Mouse (Mus musculus): ENCODE results near the gene Mdfi.

Gene Mdfi

DNA sequence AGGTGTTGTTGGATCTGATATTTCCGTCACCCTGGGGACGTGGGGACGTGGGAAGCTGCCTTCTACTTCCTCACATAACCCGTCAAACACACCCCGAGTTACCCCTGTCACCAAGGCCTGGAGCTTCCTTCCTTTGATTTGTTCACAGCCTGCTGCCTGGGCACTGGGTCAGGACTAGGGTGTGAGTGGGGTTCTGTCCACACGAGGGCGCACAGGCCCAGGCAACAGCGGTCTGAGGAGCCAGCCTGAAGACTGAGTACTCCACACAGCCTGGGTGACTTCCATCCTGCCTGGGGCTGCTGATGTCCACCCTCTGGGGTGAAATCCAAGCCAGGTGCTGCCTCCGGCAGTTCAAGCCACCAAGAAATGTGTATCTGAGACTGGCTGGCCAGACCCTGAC, 41.1 kb downstream of the Mdfi start:
- no peak for TF ChIP-seq GATA4 (IDR thresholded peaks at IDR 0.05; ENCODE audit: insufficient replicate concordance, low read length)

DNA sequence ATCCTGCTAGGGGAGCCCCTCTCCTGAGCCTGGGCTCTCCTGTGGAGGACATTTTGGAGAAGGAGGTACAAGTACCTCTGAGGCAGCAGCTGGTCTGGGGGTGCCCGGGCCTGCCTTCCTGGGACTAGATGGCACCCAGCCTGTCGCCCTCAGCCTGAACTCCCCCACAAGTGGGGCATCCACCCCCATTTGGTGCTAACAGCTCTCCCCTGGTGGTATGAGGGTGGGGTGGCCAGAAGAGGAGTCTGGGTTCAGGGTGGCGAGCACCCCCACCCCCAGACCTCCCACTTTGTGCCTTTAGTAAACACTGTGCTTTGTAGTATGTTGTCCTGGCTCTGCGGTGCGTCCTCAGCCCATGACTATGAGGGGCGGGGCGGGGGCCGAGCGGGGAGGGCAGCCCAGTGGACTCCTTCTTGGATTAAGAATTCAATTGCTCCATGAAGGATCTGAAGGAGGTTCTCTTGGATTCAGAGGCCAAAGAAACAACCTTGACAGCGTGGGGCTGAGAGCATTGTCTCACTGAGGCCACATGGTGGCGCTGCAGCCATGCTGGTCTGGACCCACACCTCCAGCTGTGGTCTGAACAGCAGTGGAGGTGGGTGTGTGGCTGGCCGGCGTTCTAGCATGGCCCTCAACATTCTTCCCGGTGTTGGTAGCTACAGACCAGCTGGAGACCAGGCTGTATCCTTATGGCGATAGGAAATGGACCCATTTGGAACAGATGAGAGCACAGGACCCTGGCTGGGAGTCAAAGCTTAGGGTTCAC, 42.2 kb downstream of the Mdfi start:
- TF ChIP-seq GATA4 (IDR thresholded peaks at IDR 0.05; ENCODE audit: insufficient replicate concordance, low read length): no peak

DNA sequence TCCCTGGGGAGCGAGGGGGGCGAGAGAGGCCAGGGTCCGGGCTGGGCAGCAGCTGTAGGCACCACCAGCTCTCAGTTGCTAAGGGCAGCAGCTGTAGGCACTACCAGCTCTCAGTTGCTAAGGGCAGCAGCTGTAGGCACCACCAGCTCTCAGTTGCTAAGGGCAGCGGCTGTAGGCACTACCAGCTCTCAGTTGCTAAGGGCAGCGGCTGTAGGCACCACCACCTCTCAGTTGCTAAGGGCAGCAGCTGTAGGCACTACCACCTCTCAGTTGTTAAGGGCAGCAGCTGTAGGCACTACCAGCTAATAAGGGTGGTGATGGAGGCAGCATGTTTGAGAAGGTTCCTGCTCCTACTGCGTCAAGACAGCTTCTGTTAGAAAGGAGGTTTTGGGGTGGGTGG, 45.5 kb downstream of the Mdfi start:
- TF ChIP-seq GATA4 (IDR thresholded peaks at IDR 0.05; ENCODE audit: insufficient replicate concordance, low read length): no peak

GRCm38 (mm10) chr17:47788306-47788705, 46.2 kb downstream of the Mdfi start:
- TF ChIP-seq GATA4 (IDR thresholded peaks at IDR 0.05; ENCODE audit: insufficient replicate concordance, low read length): no peak

- no peak for TF ChIP-seq GATA4 (IDR thresholded peaks at IDR 0.05; ENCODE audit: insufficient replicate concordance, low read length)
These were observed 46.9 kb downstream of the Mdfi start for GRCm38 (mm10) chr17:47787632-47788031.

DNA sequence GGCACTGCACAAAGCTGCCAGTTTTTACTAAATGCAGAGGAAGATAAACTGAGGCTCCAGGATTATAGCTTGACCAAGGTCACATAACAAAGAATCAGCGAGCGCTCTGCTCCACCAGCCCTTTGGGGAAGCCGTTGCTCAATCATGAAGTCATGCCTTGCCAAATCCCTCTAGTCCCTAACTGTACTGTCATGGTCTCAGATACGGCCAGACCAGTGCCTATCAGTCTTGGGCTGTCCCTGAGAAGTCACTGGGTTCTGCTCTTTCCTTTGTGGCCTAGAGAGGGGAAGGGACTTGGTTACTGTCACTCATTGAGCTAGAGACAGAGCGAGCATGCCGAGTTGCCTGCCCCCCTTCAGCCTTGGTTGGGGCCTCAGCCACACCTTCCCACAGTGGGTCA, 50.1 kb downstream of the Mdfi start:
- no peak for TF ChIP-seq GATA4 (IDR thresholded peaks at IDR 0.05; ENCODE audit: insufficient replicate concordance, low read length)

GRCm38 (mm10) chr17:47783445-47784223, 50.9 kb downstream of the Mdfi start:
- TF ChIP-seq GATA4 (IDR thresholded peaks at IDR 0.05; ENCODE audit: insufficient replicate concordance, low read length): no peak

GRCm38 (mm10) chr17:47782486-47782885, 52.0 kb downstream of the Mdfi start:
- TF ChIP-seq GATA4 (IDR thresholded peaks at IDR 0.05; ENCODE audit: insufficient replicate concordance, low read length): no peak

- no peak for TF ChIP-seq GATA4 (IDR thresholded peaks at IDR 0.05; ENCODE audit: insufficient replicate concordance, low read length)
These were observed 54.0 kb downstream of the Mdfi start for GRCm38 (mm10) chr17:47780470-47780869.

GRCm38 (mm10) chr17:47777141-47777540, 57.4 kb downstream of the Mdfi start:
- no peak for TF ChIP-seq GATA4 (IDR thresholded peaks at IDR 0.05; ENCODE audit: insufficient replicate concordance, low read length)

GRCm38 (mm10) chr17:47773604-47774003, 60.9 kb downstream of the Mdfi start:
- TF ChIP-seq GATA4 (IDR thresholded peaks at IDR 0.05; ENCODE audit: insufficient replicate concordance, low read length): no peak

DNA sequence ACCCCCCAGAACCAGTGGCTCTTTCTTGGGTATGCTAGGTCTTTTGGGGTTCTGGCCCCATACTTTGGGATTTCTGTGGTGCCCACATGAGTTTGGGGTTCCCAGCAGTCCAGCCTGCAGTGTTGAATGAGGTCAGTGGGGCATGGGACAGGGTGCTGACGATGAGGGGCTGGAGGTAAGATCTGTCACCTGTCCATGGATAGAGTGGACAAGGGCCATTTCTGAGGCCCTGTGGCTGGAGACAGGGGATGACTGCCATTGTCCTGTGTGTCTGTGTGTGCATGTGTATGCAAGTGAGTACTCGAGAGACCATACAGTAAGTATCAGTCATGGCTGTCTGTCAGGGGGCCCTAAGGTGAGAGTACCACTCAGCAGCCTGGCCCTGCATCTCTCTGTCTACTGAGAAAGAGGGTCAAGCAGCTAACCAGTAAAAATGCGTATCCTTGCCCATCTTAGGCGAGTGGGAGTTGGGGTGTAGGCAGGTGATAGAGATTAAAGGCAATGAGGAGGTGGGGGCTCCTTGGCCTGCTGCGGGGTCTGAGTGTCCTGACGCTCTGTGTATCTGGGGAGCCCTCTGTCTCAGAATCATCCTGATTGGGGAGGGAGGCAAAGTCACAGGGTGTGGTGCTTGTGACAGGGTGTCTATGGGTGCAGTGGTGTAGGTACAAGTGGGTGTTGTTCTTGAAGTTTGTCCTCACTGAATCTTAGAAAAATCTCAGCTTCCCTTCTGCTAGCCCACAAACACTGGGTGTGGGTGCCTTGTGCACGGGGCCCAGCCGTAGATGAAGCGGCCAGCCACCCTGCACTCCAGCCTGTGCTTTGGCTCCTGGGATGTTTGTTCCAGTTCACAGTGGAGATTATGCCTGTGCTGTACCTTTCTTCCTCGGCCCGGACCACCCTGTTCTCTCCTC, 64.8 kb downstream of the Mdfi start:
- TF ChIP-seq GATA4 (IDR thresholded peaks at IDR 0.05; ENCODE audit: insufficient replicate concordance, low read length): no peak

DNA sequence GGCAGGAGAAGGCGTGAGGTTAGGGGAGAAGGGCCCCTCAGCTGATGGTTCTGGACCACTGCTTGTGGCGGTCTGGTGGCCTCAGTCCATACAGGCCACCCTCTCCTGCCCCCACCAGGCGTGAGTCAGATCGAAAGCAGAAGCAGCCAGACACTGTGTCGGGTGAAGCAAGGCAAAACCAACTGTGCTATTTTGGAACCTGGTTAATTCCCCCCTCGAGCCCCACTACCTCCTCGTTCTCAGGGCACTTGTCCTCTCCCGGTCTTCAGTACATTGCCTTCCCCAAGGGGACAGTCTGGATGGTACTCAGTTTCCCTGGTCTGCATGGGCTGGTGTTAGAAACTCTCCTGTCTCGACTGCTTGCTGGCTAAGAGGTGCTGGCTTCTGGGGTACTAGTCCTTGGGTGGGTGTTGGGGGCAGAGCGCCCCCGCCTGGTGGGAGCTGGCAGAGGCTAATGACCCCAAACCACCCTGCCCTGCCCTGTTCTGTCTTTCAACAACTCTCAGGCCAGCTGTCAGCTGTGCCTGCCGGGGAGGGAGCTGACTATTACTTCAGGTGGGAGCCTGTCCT, 65.7 kb downstream of the Mdfi start:
- no peak for TF ChIP-seq GATA4 (IDR thresholded peaks at IDR 0.05; ENCODE audit: insufficient replicate concordance, low read length)

DNA sequence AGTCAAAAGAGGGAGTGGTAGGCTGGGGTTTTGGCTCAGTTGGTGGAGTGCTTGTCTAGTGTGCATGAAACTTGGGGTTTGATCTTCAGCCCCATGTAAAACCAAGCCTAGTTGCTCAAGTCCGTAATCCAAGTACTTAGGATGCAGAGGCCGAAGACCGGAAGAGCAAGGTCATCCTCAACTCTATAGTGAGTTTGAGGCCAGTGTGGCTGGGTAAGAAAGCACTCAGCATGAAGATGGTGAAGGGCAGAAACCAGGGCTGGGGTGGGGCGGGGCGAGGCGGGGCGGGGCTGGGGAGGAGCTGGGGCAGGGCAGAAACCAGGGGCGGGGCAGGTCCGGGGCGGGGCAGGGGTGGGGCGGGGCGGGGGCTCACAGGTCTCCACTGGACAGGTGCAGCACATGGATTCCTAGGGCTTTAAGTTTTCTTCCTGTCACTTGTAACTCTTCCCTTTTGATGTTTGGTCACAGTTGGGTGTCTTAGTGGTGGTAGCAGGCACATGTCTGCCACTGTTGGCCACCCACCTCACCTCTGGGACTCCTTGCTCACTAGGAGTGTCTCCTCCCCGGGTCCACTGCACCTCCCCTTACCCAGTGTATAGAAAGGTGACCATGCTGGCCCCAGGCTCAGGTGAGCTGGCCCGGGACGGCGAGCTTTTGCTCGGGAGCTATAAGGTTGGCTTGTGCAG, 66.9 kb downstream of the Mdfi start:
- no peak for TF ChIP-seq GATA4 (IDR thresholded peaks at IDR 0.05; ENCODE audit: insufficient replicate concordance, low read length)

- TF ChIP-seq GATA4 (IDR thresholded peaks at IDR 0.05; ENCODE audit: insufficient replicate concordance, low read length): no peak
These were observed 67.4 kb downstream of the Mdfi start for GRCm38 (mm10) chr17:47767081-47767455.

All from liver, adult (tissue).